Mouse (Mus musculus) cerebral cortex, adult 2 months (tissue): ENCODE measurements around the gene Abcg4.

ENCODE experiments used
- WGBS: fragments of 180-500 bp; shearing (Covaris S2); methylation state at CpG from one replicate; pipeline ENCODE4 v1.1.7; 2018; 5-methylcytosine and 5-hydroxymethylcytosine counted together

Gene Abcg4

GRCm38 (mm10) chr9:44286256-44286850, 2.1 kb downstream of the Abcg4 start:
- WGBS, result 14% methylated on average over 6 of the region's 6 CpGs

- WGBS, result 66% methylated on average over 5 of the region's 5 CpGs
Observed at GRCm38 (mm10) chr9:44283183-44283582, 5.2 kb downstream of the Abcg4 start.

- WGBS, result 75% methylated on average over 4 of the region's 4 CpGs
Observed at GRCm38 (mm10) chr9:44269973-44270372, 18.4 kb downstream of the Abcg4 start.

- 86% methylated on average over 3 of the region's 3 CpGs for WGBS
Observed at GRCm38 (mm10) chr9:44269077-44269476, 19.3 kb downstream of the Abcg4 start.

- 68% methylated on average over 6 of the region's 6 CpGs for WGBS
Observed at GRCm38 (mm10) chr9:44268432-44268831, 20.0 kb downstream of the Abcg4 start, which contains the start of gene Nlrx1. Gene Nlrx1 (minus strand): TSS chr9:44268599.

GRCm38 (mm10) chr9:44268027-44268360, 20.4 kb downstream of the Abcg4 start:
- 4% methylated on average over 28 of the region's 28 CpGs for WGBS

GRCm38 (mm10) chr9:44267319-44268026, 20.9 kb downstream of the Abcg4 start:
- 10% methylated on average over 23 of the region's 23 CpGs for WGBS

- 27% methylated on average over 8 of the region's 8 CpGs for WGBS
Observed at GRCm38 (mm10) chr9:44266478-44267226, 21.8 kb downstream of the Abcg4 start.

- 88% methylated on average over 14 of the region's 14 CpGs for WGBS
Observed at GRCm38 (mm10) chr9:44261388-44261787, 27.0 kb downstream of the Abcg4 start.

GRCm38 (mm10) chr9:44259014-44259413, 29.4 kb downstream of the Abcg4 start:
- 85% methylated on average over 10 of the region's 10 CpGs for WGBS

GRCm38 (mm10) chr9:44256213-44256612, 32.2 kb downstream of the Abcg4 start:
- 77% methylated on average over 8 of the region's 8 CpGs for WGBS

GRCm38 (mm10) chr9:44255136-44255521, 33.3 kb downstream of the Abcg4 start:
- 64% methylated on average over 6 of the region's 6 CpGs for WGBS

GRCm38 (mm10) chr9:44254508-44255135, 33.8 kb downstream of the Abcg4 start:
- WGBS, result 20% methylated on average over 5 of the region's 5 CpGs

GRCm38 (mm10) chr9:44253441-44253840, 35.0 kb downstream of the Abcg4 start:
- 88% methylated on average over 6 of the region's 6 CpGs for WGBS

- 93% methylated on average over 10 of the region's 10 CpGs for WGBS
Observed at GRCm38 (mm10) chr9:44251314-44251713, 37.1 kb downstream of the Abcg4 start, which contains the start of gene Pdzd3. Gene Pdzd3 (minus strand): TSS chr9:44251471.

- WGBS, result 36% methylated on average over 4 of the region's 4 CpGs
Observed at GRCm38 (mm10) chr9:44250445-44250844, 38.0 kb downstream of the Abcg4 start.

GRCm38 (mm10) chr9:44249181-44250146, 39.0 kb downstream of the Abcg4 start:
- 51% methylated on average over 26 of the region's 26 CpGs for WGBS

GRCm38 (mm10) chr9:44247907-44248306, 40.5 kb downstream of the Abcg4 start:
- 89% methylated on average over 6 of the region's 6 CpGs for WGBS

- 74% methylated on average over 2 of the region's 2 CpGs for WGBS
Observed at GRCm38 (mm10) chr9:44243621-44244020, 44.8 kb downstream of the Abcg4 start.

- WGBS, result 83% methylated on average over 9 of the region's 9 CpGs
Observed at GRCm38 (mm10) chr9:44241418-44241817, 47.0 kb downstream of the Abcg4 start.

GRCm38 (mm10) chr9:44240911-44241310, 47.5 kb downstream of the Abcg4 start:
- 63% methylated on average over 5 of the region's 5 CpGs for WGBS
